ENCODE assay signal across 23 mouse cellular contexts in the genomic region with DNA sequence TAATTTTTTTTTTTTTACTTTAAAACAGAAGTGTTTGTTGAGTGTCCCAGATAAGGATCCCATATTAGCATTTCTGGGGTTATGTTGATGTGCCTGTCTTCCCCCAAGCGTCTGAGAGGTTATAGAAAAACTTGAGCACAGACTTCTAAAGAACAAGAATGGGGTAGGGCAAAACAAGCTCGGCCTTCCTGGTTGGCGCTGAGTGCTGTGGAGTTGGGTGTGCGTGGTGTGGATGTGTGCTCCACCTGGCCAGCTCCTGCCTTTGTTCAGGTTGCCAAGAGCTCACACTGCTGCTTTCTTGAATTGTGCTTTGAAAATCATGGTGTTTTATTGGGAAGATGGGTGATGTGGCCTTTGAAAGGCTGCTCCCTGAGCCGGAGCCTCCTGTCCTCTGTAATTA. TPM values are rescaled to one million over a fixed set of nuclear protein-coding genes. Genes with fewer than 3 reads are reported as not detected.
DNase-seq lines count a peak whose midpoint lies in the region; ATAC-seq and TF ChIP-seq lines count a peak whose summit lies in the region.
"Had no signal": no experiment of that assay in that cellular context is flagged by ENCODE, and none has a peak within 500 bp of the region (broad histone marks: within the 10 kb centered on the region; RNA-seq: fewer than 3 reads in every experiment).

No protein-coding gene starts in this region.

- no peak for TF ChIP-seq POLR2A in olfactory bulb, adult 2 months (IDR thresholded peaks at IDR 0.05; ENCODE audit: insufficient read depth, low read depth, low read length)

- H3K27me3 ChIP-seq in lung, embryonic 14.5 days (ENCODE audit: insufficient read depth, low read length): no peaks in the 10 kb centered on the region
- no peaks in the 10 kb centered on the region for H3K27me3 ChIP-seq in embryonic facial prominence, embryonic 15.5 days
- H3K27me3 ChIP-seq in lung, postnatal 0 days (replicated peaks; ENCODE audit: insufficient read depth, low read length): no peaks in the 10 kb centered on the region
- H3K27me3 ChIP-seq: heart, embryonic 13.5 days; hindbrain, embryonic 15.5 days; megakaryocyte, embryonic 14.5 days; neural tube, embryonic 15.5 days had no signal

- no peak for DNase-seq in lung, embryonic 14.5 days
- no peak for DNase-seq in lung, postnatal 14 days
- peak; percentile 81 for DNase-seq in lung, postnatal 0 days (ENCODE audit: low spot score)
- no peak for DNase-seq in urinary bladder, postnatal 25 days (ENCODE audit: low spot score)
- no peak for DNase-seq in kidney, postnatal 25 days
- DNase-seq: adrenal gland, postnatal 10 days; cerebellum, adult 2 months; cerebellum, postnatal 25 days; gastrocnemius, postnatal 36 days; heart, adult 2 months; kidney, adult 2 months; left cerebral cortex, postnatal 4 days; retina, postnatal 1 day; thymus, adult 18-20 months; thymus, postnatal 4 days had no signal

- 0 out of 2 replicates have a peak, but pooled peaks have one; percentile 10 for TF ChIP-seq EP300 in lung, postnatal 0 days (IDR thresholded peaks at IDR 0.05)

- peak overlapping the region; percentile 61; the same call in 1 of the 2 replicates for H3K27ac ChIP-seq in lung, embryonic 14.5 days (ENCODE audit: low read depth)
- peak overlapping the region; percentile 75 for H3K27ac ChIP-seq in embryonic facial prominence, embryonic 15.5 days (replicated peaks)
- peak overlapping the region; percentile 96 for H3K27ac ChIP-seq in lung, postnatal 0 days (ENCODE audit: low read length)
- 0 out of 2 replicates have a peak overlapping the region, but pooled peaks have one; percentile 3 for H3K27ac ChIP-seq in olfactory bulb, adult 2 months (ENCODE audit: insufficient read depth, low read depth, low read length)
- H3K27ac ChIP-seq: heart, adult 2 months; heart, embryonic 13.5 days; hindbrain, embryonic 15.5 days; kidney, postnatal 0 days; neural tube, embryonic 15.5 days had no signal

- no peak for ATAC-seq in lung, embryonic 14.5 days (ENCODE audit: insufficient read depth)
- no peak for ATAC-seq in embryonic facial prominence, embryonic 15.5 days (ENCODE audit: insufficient number of reproducible peaks, low FRiP score, low TSS enrichment, low read depth)
- peak; percentile 72 for ATAC-seq in lung, postnatal 0 days
- ATAC-seq: forebrain, embryonic 16.5 days had no signal

- H3K9me3 ChIP-seq in lung, embryonic 14.5 days (ENCODE audit: low read depth, low read length): no peaks in the 10 kb centered on the region
- H3K9me3 ChIP-seq in embryonic facial prominence, embryonic 15.5 days (replicated peaks): no peaks in the 10 kb centered on the region
- no peaks in the 10 kb centered on the region for H3K9me3 ChIP-seq in lung, postnatal 0 days (ENCODE audit: low read length)
- H3K9me3 ChIP-seq: heart, embryonic 13.5 days; hindbrain, embryonic 15.5 days; megakaryocyte, embryonic 14.5 days; neural tube, embryonic 15.5 days had no signal

- 72% methylated on average over 5 of the region's 5 CpGs for WGBS in lung, embryonic 14.5 days
- WGBS in embryonic facial prominence, embryonic 15.5 days: 66% methylated on average over 5 of the region's 5 CpGs
- WGBS in lung, postnatal 0 days: 67% methylated on average over 5 of the region's 5 CpGs
- WGBS in olfactory bulb, adult 2 months: 58% methylated on average over 5 of the region's 5 CpGs

- peaks cover 12% of the 10 kb centered on the region; the same call in 1 of the 2 replicates for H3K36me3 ChIP-seq in lung, embryonic 14.5 days (ENCODE audit: insufficient read depth)
- 0 out of 2 replicates have a peak, but pooled peaks cover 5% of the 10 kb centered on the region for H3K36me3 ChIP-seq in embryonic facial prominence, embryonic 15.5 days
- H3K36me3 ChIP-seq in lung, postnatal 0 days (ENCODE audit: insufficient read depth, low read length): no peaks in the 10 kb centered on the region

- no peak overlapping the region for H3K9ac ChIP-seq in lung, embryonic 14.5 days
- no peak overlapping the region for H3K9ac ChIP-seq in embryonic facial prominence, embryonic 15.5 days
- H3K9ac ChIP-seq in lung, postnatal 0 days (replicated peaks; ENCODE audit: low read depth): no peak overlapping the region
- H3K9ac ChIP-seq: heart, embryonic 13.5 days; hindbrain, embryonic 15.5 days; neural tube, embryonic 15.5 days had no signal

- no peak for TF ChIP-seq CTCF in lung, embryonic 14.5 days (IDR thresholded peaks at IDR 0.05; ENCODE audit: low read depth)
- TF ChIP-seq CTCF in lung, postnatal 0 days (IDR thresholded peaks at IDR 0.05): no peak
- TF ChIP-seq CTCF in olfactory bulb, adult 2 months (IDR thresholded peaks at IDR 0.05; ENCODE audit: insufficient read depth, low read depth, low read length): no peak

- no peak overlapping the region for H3K4me3 ChIP-seq in lung, embryonic 14.5 days (ENCODE audit: low read depth, low read length)
- H3K4me3 ChIP-seq in embryonic facial prominence, embryonic 15.5 days (replicated peaks): no peak overlapping the region
- H3K4me3 ChIP-seq in lung, postnatal 0 days (ENCODE audit: low read depth, low read length): no peak overlapping the region
- H3K4me3 ChIP-seq in olfactory bulb, adult 2 months (ENCODE audit: insufficient read depth, low read depth, low read length): no peak overlapping the region
- H3K4me3 ChIP-seq: heart, adult 2 months; heart, embryonic 13.5 days; hindbrain, embryonic 15.5 days; megakaryocyte, embryonic 14.5 days; neural tube, embryonic 15.5 days had no signal

- no peak overlapping the region for H3K4me2 ChIP-seq in lung, embryonic 14.5 days
- no peak overlapping the region for H3K4me2 ChIP-seq in embryonic facial prominence, embryonic 15.5 days (replicated peaks)
- H3K4me2 ChIP-seq in lung, postnatal 0 days (replicated peaks; ENCODE audit: low read depth, low read length): 0 out of 2 replicates have a peak overlapping the region, but pooled peaks have one; percentile 8
- H3K4me2 ChIP-seq: heart, embryonic 13.5 days; hindbrain, embryonic 15.5 days; neural tube, embryonic 15.5 days had no signal

- no peaks in the 10 kb centered on the region for H3K4me1 ChIP-seq in lung, embryonic 14.5 days (ENCODE audit: insufficient read depth)
- H3K4me1 ChIP-seq in embryonic facial prominence, embryonic 15.5 days: peaks cover 10% of the 10 kb centered on the region; the same call in 1 of the 2 replicates
- peaks cover 3% of the 10 kb centered on the region; the same call in 1 of the 2 replicates for H3K4me1 ChIP-seq in lung, postnatal 0 days (ENCODE audit: insufficient read depth, low read depth, low read length)
- peaks cover 26% of the 10 kb centered on the region for H3K4me1 ChIP-seq in olfactory bulb, adult 2 months (ENCODE audit: control insufficient read depth, insufficient read depth, low read length)

RNA-seq across cellular contexts. Expression of a gene that starts 48.1 kb away (rescaled TPM):
- polyA plus RNA-seq in lung, embryonic 14.5 days (2014; fragmentation: Nextera tagmentation; extraction: Ambion mirVana): 76.7 and 87.7 TPM in 2 replicates
- 57.8 and 62.8 TPM in 2 replicates for polyA plus RNA-seq in embryonic facial prominence, embryonic 15.5 days (2015; fragmentation: Nextera tagmentation; extraction: Ambion mirVana)
- polyA plus RNA-seq in lung, postnatal 0 days (2015; fragmentation: Nextera tagmentation; extraction: Ambion mirVana): 179 and 213 TPM in 2 replicates
- 644 TPM in 1 of 2 replicates, not detected in the other for polyA plus RNA-seq in olfactory bulb, adult 2 months (2012; ENCODE audit: insufficient read depth, insufficient read length, low replicate concordance, missing spikeins)

Comparison
In these comparisons a context has a peak if more than half of its experiments do, and no peak if none do; other contexts are left out.
1. H3K27ac ChIP-seq: peak in every context shown above with its lines; median percentile 96 in lung, postnatal 0 days; 75 in embryonic facial prominence, embryonic 15.5 days; 61 in lung, embryonic 14.5 days; 3 in olfactory bulb, adult 2 months.